Mouse (Mus musculus) cerebellum, postnatal 25 days (tissue): ENCODE measurements at regions not wholly inside any gene's neighbourhood (a gene's known extent, or its start where the extent isn't known, plus 50 kb on each side); places are given as distances from the start of the nearest gene placed in this dataset.
A peak's percentile ranks its signal among the peaks of the same experiment; 100 is the strongest.

ENCODE experiments used
- DNase-seq, 2 experiments: peaks; one replicate each; pipeline ENCODE4 v3.0.0; 2021; ENCODE audit warnings: mixed read lengths in 2 of 2

DNA sequence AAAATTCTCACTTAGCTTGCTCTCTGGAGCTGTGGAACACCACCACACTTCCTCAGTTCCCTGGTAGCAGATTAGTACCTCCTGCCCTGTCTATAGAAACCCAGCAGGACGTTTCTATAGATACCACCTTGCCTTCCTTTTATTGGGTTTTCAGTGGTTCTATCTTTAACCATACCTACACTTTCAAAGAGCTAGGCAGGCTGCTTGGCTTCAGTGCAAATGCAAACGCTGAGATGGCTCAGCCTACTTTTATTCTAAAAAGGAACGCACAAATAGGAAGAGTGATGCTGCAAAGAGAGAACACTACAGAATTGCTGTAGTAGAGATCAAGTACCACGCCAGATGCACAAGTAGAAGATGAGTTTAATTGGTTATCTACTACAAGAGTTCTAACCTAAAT lies 120.9 kb upstream of the Ifne start:
- no peak for DNase-seq

DNA sequence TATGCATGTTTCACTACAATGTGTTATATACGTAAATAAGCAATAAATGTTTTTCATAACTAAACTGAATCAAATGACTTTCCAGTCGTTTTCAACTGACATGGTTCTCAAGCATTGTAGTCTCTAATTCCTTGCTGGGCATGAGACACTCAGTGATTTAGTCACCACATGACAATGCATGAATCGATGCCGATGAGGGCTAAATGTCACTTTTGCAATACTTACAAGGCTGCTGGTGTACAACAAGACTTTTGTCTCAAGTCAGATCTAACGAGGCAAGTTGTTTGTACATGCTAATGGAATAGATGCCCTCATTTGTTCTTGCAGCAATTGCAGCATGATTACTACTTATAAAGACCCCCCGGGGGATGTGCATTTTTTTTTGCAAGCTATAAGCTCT lies 120.2 kb upstream of the Ifne start:
- no peak for DNase-seq

DNA sequence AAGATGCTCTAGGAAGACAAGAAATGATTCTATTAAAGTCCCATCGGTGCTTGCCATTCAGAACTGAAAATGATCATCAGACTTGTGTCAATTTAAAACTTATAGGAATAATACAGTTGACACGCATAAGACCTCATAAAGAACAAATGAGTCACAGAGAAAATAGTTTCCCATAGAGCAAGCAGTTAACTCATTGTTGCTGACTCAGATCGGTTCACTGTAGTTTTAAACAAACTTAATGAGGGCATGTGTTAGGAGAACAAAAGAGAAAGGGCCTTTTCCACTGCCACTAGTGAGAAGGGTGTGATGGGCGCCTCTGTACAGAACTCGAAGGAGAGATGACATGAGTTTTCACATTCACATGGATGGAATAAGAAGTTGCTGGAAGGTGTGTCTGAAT lies 118.3 kb upstream of the Ifne start:
- no peak for DNase-seq

DNA sequence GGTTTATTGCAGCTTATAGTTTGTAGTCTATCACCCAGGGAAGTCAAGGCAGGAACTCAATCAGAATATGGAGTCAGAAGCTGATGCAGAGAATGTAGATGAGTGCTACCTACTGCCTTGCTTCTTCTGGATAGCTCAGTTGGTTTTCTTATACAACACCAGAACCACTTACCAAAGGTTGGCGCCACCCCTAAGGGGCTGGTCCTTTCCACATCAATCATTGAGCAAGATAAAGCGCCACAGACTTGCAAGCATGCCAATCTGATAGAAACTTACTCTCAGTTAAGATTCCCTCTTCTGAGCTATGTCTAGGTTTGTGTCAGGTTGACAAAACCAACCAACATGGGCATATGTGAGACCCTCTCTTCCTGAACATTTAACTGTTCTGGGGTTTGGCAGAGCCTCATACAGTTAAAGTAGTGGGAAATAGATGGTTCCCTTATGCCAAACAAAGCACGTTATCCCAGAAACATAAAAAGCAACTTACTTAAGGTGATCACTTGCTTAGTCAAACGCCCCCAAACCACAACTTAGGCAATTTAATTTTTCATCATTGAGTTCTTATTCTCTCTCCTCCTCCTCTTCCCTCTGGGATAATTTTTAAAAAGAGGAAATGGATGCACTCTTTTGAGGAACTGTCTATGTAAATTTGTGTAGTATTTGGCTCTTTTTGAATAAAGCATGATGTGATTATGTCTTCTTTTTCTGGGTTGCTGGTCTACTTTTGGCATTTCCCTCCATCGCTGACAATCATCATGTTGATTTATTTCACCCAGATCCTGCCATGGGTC lies 115.3 kb upstream of the Ifne start:
- no peak for DNase-seq

DNA sequence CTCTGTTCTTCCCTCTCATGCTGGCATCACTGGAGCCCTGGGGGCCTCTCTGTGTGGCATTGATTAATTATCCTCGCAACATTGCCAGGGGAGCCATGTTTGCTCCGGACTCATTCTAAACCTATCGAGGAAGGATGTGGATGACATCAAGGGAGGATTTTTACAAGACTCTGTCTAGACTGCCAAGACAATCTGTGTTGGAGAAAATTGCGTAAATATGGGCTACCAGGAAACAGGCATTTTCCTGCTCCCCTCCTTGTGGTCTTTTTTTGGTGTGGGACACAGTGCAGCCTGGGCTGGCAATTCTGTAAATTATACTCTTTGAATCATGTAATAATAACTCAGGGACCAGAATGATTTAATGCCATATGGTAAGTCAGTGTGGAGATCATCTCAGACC lies 114.5 kb upstream of the Ifne start:
- DNase-seq: no peak

DNA sequence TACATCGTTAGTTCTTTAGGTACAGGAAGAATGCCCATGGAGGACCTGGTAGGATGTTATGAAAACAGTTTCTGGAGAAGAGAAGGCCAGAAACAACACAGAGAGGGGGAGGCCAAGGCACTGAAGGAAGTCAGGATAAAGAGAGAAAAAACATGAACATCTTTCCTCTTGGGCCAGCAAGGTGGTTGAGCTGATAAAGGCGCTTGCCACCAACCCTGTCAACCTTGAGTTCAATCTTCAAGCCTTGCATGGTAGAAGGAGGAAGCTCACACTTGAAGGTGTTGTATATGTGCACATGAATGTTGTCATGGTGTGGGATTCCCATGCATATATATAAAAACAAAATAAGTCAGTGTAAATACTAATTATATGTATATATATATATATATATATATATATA lies 112.5 kb upstream of the Ifne start:
- DNase-seq: no peak

DNA sequence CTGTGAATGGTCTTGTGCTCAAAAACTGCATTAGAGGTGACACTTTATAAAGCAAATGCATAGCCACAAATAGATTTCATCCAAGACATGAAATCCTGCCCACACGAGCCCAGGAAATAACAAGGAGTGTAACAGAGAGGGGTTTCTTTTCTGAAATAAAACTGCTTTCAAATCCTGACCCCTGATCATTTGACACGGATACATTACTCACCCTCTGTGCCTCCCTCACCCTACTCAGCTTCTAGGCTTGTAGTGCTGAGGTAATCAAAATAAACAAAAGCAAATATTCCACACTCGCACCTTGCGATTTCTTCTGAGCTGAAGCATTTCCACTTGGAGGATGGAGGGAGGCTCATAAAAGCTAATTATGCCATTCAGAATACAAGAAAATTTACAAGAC lies 108.4 kb upstream of the Ifne start:
- no peak for DNase-seq

DNA sequence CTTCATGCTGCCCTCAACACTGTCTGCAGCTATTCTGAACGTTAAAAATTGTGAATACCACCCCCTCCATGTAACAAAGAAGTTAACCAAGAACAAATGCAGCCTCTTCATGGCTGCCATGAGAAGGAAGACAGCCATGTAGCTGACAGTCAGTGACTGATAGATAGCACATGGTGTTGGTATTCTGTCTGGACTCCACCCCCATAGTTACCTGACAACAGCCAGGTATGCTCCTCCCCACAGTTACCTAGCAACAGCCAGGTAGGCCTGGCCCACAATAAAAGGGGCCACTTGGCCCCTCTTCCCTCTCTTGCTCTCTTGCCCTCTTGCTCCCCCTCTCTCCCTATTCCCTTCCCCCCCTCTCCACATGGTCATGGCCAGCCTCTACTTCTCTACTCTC lies 107.1 kb upstream of the Ifne start:
- no peak for DNase-seq

DNA sequence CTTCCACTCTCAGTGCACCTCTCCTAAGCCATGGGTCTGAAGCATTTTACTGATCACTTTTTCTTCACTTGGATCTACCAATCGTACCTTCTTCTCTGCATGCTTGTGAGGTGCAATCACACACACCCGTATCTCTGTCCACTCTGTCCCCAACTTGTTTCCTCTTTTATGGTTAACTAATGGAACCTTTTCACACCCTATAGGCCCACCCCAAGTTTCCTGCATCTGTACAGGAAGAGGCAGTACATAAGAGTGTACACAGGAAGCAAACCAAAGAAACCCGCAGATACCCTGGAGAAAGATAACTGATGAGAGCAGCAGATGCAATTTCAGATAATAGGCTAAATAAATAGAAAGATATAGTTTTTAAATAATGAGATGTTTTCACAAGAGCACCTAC lies 102.5 kb upstream of the Ifne start:
- DNase-seq: no peak

DNA sequence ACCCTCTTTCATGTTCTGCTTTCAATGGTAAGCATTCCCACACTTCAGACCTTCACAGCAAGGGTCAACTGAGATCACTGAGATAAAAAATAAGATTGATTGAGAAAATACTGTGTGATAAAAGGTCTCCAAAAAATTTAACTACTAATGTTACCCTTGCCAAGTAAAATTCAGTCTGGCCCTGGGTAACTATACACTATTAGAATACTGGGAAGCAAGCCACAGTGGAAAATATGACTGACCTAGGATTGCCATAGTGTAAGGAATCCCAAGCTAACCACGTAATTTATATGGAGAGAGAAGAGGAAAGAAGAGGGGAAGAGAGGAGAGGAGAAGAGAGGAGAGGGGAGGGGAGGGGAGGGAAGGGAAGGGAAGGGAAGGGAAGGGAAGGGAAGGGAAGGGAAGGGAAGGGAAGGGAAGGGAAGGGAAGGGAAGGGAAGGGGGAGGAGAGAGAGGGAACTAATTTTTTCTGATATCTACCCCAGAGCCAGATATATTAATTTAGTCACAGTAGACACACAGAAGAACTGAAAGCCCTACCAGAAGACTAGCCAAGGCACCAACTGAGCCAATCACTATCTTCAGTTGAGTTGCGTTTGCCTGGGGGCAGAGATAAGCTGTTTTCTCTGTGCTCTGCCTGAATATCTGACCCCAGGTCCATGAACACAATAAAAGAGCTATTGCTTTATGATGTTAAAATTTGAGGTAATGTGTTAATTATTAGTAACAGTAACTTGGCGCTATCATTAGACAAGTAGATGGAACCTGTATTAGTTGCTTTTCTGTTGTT lies 97.3 kb upstream of the Ifne start:
- no peak for DNase-seq

DNA sequence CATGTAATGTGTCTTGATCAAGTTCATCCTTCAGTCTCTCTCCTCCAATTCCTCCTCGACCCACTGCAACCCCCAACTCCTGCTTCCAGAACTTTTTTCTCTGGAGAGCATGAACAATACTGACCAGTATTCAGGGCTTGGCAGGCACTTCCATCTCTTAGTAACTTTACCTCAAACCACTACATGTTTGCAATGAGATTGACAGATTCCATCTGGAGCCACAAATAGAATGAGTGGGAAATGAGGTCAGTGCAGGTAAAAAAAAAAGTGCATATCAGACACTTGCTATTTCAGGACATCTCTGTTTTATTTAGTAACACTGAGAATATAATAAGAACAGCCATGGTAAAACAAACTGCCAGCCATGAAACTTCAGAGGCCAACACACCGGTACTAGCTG lies 94.5 kb upstream of the Ifne start:
- no peak for DNase-seq

DNA sequence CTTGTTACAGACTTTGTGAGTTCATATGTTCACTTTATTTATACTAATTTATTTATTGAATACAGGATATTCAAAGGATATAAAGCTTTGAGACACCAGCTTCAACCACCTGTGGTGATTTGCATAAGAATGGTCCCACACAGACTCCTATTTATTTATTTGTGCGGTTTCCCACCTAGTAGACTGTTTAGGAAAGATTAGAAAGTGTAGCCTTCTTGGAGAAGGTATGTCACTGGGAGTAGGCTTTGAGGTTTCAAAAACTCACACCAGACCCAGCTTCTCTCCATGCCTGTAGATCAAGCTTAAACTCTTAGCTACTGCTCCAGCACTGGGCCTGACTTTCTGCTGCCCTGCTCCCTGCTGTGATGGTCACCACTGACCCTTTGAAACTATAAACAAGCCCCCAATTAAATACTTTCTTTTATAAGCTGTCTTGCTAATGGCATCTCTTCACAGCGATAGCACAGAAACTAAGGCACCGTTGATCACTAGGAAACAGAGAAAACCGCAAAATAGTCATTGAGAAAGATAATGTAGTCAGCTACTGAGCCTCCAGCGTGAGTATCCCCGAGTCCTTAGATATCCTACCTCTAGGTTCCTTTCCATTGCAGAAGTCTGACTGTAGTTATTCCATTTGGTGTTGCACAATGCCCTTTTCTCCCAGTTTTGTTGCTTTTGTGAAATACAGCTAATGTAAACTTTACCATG lies 89.3 kb upstream of the Ifne start:
- DNase-seq: no peak

DNA sequence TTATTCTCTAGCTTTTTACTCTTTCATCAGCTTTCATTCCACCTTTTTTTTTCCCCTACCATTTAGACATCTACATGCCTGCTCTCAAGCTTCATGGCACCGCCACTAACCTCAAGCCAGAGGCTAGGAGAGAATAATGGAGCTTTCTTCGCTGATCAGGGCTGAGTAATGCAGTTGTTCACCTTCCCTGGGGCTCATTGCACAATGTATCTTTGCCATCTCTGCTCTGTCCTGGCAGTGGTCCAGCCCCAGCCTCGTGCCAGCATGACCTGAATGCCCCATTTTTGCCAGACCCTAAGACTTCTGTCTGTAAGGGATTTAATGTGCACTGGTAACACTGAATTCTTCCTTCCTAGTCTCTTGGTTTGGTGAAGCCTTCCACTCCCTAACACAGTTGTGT lies 79.6 kb upstream of the Ifne start:
- peak in 1 of 2 experiments; percentile 6 for DNase-seq

DNA sequence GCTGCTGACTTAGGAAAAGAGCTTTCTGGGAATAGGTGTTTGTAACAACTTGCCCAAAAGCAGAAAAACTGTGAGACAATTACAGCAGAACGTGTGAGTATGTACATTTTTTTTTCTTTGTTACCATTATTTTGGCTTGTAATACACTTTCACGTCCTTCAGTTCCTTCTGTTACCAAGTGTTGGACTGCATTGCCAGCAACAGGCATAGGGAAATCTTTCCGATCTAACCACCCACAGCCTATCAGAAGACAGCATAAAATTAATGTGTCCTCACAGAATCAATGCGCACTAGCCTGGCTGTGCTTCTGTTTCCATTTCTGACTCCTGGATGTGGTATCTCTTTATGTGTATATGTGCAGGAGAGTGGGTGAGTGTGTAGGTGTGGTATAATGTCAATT lies 76.6 kb upstream of the Ifne start:
- no peak for DNase-seq

DNA sequence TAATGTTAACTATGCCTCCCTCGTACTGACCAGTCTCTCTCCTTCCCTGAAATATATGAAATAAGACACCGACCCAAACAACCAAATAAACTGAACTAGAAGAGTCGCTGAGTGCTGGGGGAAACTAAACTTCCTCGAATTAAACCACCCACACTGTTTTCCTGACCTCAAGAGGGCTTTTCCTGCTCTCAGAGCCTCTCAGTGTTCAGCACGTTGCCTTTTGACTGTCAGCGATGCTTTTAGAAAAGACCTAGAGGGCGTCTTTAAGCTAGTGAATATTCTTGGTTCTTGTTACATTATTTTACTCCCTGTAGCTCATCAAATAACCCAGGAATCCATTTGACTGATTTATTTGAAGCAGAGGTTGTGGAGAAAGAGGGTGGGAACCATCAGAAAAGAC lies 76.2 kb upstream of the Ifne start:
- no peak for DNase-seq

DNA sequence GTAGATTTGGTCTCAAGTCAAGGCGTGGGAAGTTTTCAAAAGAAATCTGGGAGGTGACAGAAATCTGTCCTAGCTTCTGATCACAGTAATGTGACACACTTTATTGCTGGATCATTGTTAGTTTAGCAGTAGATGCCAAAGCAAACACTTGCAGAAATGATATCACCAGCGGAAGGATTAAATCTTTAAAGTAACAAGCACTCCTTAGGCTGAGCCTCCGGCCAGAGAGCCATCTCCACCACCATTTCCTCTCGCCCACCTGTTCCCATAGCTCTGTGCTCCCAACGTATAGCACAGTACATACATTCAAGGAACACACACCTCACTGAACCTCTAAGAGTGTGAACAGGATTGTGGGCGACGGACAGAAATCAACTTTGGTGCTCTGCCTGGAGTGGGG lies 75.6 kb upstream of the Ifne start:
- no peak for DNase-seq

DNA sequence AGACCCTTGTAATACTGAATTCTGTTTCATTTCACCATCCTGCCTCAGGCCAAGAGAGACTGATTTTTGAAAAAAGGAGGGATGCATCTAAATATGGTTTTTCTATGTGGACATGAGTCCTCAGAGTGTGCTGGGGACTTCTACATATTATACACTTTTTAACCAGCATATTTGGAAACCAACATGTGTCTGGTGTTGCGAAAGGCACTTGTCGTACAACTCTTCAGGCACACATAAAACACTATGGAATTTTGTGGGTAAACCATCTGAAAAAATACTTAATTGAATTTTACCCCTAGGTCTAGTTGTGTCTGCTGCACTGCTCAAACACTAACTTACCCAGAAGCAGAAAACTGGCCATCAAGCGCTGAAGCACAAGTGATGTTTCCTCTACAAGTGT lies 74.0 kb upstream of the Ifne start:
- DNase-seq: no peak

DNA sequence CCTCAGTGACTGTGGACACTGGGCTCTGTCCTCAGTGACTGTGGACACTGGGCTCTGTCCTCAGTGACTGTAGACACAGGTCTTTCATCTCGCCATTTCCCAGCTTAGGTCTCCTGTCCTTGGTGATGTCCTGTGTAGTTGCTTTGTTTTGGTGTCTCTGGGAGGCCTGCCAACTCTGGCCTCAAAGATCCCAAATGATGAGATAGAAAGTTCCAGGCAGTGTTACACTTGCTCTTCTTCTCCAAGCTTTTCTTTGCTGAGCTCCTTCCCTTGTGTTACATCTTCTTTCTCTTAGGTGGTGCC lies 71.0 kb upstream of the Ifne start:
- no peak for DNase-seq

DNA sequence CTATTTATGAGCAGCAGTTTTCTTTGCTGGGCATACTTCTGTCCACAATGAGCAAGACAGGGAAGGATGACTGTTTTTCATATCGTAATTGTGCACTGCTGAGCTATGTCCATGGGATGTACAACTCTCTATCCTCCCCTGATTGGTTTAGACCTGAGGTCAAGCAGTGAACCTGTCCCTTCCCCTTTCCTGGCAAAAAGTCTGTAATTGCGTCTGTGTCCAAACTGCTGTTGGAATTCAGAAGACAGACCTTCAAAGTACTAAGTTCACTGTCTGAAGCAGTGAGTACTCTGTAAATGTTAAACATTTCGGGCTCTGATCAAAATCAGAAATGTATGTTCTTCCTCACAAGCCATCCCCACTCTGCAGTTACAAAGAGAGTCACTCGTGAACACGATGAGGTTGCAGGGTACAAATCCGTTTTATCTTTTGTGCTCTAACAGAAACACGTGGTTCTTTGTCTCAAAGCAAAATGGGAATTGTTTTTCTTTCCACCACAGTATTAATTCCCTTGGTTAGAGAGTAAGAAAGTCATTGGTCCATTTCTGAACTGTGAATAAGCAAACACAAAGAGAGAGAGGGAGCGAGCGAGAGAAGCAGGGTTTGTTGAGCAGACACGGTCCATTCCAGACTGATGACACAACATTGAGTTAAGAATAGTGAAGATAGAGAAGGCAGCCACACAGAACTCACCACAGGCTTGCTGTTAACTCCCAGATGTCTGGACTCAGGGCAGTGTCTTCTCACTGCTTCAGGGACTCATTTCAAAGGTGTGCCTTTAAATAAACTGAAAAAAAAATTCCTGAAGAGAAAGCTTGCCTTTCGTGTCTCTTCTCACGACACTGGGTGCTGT lies 70.4 kb upstream of the Ifne start:
- no peak for DNase-seq

DNA sequence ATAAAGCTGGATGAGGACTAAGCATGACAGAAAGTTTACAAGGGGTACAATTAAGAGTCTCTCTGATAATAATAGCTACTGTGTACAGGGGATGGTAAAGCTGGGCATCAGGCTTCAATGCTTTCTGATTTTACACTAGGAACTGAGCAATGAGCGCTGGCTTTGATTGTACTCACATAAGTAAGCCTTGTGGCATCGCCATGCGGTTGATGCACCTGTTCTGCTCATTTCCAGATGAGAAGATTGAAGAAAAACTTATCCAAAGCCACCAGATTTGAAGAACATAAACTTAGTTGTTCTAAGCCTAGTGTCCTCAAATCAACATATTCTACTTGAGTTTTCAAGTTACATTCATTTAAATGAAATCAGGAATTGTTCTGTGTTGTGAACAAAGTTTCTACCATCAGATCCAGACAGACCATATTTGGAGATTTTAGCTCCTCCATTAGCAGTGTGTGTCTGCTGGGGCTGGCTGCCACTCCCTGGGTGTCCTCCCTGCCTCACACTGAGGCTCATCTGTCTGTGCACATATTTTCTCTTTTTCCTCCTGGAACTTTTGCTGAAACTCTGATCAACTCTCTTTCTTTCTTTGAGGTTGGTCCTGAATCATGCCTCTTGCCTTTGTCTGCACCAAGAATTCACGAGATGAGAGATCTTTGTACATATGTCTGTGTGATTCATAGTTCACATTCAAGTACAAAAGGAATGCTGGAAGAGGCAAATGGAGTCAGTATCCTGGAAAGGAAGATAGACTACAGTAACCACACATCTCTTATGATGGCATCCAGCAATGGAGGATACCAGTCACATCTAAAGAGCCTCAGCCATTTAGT lies 68.2 kb upstream of the Ifne start:
- DNase-seq: no peak

DNA sequence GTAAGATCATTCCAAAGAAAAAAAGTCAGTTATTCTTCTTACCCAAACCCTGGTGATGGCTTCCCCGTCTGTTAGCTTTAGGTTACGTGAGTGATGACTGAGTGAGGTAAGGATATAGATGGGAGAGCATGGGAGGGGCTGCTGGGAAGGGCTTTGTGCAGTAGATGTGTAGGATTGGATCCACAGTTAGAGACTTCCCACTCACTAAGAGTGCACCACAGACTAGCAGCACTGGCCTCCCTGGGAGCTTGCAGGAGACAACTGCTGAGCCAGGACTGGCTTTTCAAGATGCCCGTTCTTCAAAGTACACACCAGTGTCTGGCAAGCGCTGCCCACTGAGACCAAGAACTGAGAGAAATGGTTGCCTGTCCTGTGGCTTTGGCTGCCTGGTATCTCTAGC lies 62.0 kb upstream of the Ifne start:
- no peak for DNase-seq

DNA sequence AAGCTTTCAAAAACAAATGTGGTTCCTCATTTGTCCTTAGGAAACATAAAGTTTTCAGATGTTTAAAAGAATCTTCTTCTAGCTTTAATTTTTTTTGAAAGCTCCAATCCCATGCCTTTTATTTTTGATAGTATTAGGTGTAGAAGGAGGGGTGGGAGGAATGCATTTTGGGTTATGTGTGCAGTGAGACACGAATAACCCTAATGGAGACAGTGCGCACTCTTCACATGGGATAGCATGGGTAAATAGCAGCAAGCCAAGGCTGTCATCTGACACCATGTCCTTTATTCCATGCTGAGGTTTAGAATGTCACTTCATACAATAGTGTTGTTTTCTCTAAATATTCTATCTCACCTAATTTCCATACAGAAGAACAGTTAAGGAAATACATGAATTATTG lies 60.7 kb upstream of the Ifne start:
- no peak for DNase-seq
